Mouse (Mus musculus): ENCODE data around the gene Igfals. TPM values are rescaled to one million over a fixed set of nuclear protein-coding genes. Genes with fewer than 3 reads are reported as not detected.

The Igfals gene
- total RNA-seq, 2 experiments from 2014 or later, result 3.6 to 7.0 TPM

- no peak for DNase-seq
Measured at GRCm38 (mm10) chr17:24894061-24894994, 28.5 kb downstream of the Igfals start.

- peak; percentile 73 for DNase-seq
Measured at GRCm38 (mm10) chr17:24894995-24895547, 29.3 kb downstream of the Igfals start, which contains the start of the genes Eme2 and Mrps34. Gene Eme2, minus strand, starts transcription at chr17:24895087. Gene Mrps34, plus strand, starts transcription at chr17:24895116.

- DNase-seq, result no peak
Measured at GRCm38 (mm10) chr17:24895571-24896240, 29.9 kb downstream of the Igfals start.

- DNase-seq, result peak; percentile 77
Measured at GRCm38 (mm10) chr17:24896241-24896992, 30.6 kb downstream of the Igfals start, which contains the start of gene Nme3. Gene Nme3, plus strand, starts transcription at chr17:24896500.

GRCm38 (mm10) chr17:24896993-24897269 lies 31.1 kb downstream of the Igfals start:
- DNase-seq, result no peak

- no peak for DNase-seq
Measured at GRCm38 (mm10) chr17:24897600-24897999, 31.8 kb downstream of the Igfals start.

- DNase-seq, result no peak
Measured at GRCm38 (mm10) chr17:24898041-24898854, 32.5 kb downstream of the Igfals start.

- DNase-seq, result no peak
Measured at GRCm38 (mm10) chr17:24899153-24899552, 33.4 kb downstream of the Igfals start.

GRCm38 (mm10) chr17:24900014-24900413 lies 34.2 kb downstream of the Igfals start:
- no peak for DNase-seq

GRCm38 (mm10) chr17:24902124-24902523 lies 36.3 kb downstream of the Igfals start:
- no peak for DNase-seq

GRCm38 (mm10) chr17:24902671-24903474 lies 37.1 kb downstream of the Igfals start:
- DNase-seq, result no peak

GRCm38 (mm10) chr17:24903767-24904166 lies 38.0 kb downstream of the Igfals start:
- no peak for DNase-seq

GRCm38 (mm10) chr17:24907591-24907990 lies 41.8 kb downstream of the Igfals start:
- DNase-seq, result no peak

GRCm38 (mm10) chr17:24913984-24914383 lies 48.2 kb downstream of the Igfals start:
- DNase-seq, result no peak

GRCm38 (mm10) chr17:24923246-24923645 lies 57.4 kb downstream of the Igfals start:
- no peak for DNase-seq

GRCm38 (mm10) chr17:24929506-24929905 lies 63.7 kb downstream of the Igfals start:
- DNase-seq, result no peak
